Mouse (Mus musculus): ENCODE data around the gene Fkbp4.

The Fkbp4 gene

DNA sequence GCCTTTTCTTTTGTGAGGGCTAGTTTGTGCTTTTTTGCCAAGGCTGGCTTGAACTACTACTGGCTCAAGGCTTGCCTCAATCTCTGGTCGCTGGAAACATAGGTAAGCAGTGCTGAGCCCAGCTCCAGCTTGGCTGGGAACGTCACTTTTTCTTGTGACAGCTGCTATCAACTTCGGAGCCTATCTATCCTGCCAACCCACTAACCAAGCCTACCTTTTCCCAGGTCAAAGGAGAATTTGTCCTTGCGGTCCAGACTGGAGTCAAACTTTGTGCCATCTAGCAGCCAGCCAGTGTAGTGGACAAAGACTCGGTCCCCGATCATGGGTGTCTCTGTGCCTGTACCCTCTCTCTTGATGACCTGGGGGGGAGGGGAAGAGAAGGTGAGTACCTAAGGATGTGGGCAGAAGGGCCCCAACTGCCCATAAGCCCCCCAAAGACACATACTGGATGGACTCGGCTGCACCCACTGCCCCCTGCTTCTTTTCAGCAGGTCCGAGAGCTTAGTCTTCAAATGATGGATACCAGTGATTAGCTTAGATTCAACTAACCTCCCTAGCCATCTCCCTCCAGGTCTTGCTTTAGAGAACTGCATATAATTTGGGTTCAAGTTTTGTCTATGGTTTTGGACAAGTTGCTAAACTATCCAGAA is 2.0 kb downstream of the Fkbp4 start:
- no peak for DNase-seq

DNA sequence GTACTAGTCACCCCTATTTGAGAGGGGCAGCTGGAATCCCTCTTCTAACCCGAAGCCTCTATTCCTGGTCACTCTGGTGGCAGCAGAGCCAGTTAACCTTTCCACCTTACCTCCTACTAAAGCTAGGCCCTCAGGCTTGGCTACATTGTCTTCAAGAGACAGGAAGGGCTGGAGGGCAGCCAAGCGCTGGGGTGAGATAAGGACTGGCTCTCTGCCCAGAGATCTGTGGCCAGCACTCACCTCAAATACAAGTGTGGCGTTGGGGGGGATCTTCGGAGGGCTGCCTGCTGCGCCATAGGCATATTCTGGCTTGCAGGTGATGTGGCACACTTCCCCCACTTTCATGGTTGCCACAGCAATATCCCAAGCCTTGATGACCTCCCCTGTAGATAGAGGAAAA is 3.0 kb downstream of the Fkbp4 start:
- no peak for DNase-seq

DNA sequence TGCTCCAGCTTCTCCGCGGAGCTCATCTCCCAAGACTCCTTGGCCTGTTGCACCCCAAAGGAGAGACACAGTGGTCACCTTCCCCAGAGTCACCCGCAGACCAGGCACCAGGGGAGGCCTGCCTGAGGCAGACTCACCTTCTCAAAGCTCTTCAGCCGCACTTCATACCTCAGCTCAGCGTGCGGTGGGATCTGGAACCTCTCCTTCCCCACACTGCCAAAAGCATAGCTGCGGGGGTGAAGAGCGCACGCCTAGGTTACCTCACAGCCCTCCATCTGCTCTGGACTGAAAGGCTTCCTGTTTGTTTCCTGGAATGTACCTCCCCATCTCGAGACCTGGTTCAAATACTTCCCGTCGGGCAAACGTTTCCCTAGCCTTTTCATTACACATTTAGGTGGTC is 4.9 kb downstream of the Fkbp4 start:
- no peak for DNase-seq

DNA sequence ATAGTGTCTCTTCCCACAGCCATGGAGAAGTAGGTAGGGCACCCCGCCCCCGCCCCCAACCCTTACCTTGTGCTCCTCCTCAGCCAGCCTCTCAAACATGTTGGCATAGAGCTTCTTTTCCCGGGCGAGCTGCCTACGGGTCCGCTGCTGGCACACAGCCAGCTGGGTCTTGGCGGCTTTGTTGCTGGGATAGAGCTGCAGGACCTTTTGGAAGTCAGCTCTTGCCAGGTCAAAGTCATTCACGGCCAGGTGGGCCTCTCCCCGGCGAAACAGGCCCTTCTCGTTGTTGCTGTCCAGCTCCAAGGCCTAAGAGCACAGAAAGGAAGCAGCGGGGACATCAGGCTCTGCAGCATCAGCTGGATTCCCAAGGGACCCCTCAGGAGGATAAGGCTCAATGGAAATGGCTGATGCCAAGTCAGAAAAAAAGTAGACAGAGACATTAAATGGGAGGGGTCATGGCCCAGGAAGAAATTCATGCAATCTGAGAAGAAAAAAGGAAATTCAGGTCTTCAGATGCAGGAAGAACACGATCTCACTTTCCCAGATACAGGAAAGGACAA is 6.0 kb downstream of the Fkbp4 start:
- no peak for DNase-seq

DNA sequence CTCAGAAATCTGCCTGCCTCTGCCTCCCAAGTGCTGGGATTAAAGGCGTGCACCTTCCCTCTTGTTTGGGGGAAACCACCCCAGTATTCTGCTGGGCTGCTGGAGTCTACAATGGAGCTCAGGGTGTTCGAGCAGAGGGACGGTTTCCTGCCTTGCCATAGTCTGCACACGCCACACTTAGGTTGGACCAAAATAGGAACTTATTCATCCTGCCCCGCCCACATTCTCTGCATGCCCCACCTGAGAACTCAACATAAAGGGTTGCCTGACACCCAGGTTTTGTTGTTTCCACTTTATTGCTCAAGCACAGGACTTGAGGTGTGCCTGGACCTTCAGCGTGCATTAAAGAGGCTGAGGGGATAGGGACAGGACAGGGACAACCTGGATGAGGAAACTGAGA is 8.7 kb downstream of the Fkbp4 start:
- DNase-seq, result no peak

DNA sequence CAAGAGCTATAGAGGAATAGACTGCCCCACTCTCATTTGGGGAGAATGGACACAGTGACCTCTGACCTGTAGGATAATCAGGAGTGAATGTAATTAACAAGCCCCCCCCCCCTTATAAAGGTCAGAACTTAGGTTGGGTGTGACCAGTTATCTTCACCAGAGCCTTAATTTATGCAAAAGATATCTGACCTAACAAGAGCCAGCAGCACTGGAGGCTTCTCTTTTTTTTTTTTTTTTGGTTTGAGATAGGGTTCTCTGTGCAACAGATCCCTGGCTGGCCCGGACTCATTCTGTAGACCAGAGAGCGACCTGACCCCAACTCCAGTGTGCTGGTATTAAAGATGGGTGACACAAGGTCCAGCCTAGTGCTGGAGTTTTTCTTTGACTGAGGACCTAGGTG is 9.2 kb downstream of the Fkbp4 start:
- no peak for DNase-seq

DNA sequence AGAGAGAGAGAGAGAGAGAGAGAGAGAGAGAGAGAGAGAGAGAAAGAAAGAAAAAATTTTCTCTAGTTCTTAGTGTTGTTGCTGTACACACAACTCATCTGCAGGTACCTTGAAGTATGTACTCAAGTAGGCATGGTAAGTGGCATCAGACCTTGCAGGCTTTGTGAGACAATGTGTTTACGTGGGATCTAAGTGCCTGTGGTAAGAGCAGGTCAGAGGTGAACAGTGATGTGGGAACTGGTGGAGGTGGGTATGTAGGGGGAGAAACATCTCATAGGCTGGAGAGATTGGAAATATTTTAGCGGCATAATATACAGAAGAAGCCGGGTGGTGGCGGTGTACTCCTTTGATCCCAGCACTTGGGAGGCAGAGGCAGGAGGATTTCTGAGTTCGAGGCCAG is 10.9 kb downstream of the Fkbp4 start:
- no peak for DNase-seq

DNA sequence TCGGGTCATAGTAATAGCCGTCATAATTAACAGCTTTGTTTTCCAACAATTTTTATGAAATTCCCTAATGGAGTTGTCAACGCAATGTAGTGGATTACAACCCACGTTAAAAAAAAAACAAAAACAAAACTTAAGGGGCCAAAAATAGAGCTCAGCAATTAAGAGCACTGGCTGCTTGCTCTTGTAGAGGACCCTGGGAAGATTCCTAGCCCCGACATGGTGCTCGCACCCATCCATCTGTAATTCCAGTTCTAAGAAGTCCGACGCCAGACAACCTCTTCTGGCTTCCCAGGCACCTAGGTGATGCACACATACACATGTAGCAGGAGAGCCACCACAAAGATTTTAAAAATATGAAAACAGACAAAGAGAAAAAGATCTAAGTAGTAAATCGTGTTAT is 13.4 kb downstream of the Fkbp4 start:
- DNase-seq, result no peak

DNA sequence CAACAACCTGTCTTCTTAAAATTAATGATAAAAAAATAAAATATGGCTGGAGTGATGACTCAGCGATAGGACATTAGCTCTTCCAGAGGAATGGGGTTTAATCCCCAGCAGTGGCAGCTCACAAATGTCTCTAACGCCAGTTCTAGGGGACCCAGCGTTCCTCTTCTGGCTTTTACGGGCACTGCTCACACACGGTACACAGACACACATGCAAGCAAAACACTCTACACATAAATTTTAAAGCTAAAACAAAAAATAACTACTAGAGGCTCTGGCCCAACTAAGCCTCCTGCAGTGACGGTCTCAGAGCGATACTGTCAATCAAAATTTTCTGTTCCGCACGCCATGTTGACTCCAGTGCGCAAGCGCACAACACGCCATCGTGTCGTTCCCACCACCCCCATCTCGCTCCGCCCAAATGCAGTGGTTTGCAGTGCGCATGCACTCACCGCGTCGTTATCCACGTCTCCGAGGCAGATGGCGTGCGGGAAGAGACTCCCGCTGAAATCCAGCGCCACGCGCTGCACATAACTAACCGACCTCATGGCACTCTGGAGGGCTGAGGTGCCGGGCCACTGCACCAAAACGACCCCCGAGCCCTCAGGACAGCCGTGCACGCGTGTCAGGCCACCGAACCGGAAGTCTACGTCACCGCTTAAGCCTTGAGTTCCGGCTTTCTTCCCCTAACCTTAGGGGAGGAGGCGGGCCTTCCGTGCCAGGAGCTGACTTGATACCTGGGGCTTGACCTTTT is 14.0 kb downstream of the Fkbp4 start, which contains the start of gene Itfg2:
Itfg2 (minus strand) TSS at position 663 of the 751 bp plus-strand sequence.
- peak; percentile 96 to 97 for DNase-seq

DNA sequence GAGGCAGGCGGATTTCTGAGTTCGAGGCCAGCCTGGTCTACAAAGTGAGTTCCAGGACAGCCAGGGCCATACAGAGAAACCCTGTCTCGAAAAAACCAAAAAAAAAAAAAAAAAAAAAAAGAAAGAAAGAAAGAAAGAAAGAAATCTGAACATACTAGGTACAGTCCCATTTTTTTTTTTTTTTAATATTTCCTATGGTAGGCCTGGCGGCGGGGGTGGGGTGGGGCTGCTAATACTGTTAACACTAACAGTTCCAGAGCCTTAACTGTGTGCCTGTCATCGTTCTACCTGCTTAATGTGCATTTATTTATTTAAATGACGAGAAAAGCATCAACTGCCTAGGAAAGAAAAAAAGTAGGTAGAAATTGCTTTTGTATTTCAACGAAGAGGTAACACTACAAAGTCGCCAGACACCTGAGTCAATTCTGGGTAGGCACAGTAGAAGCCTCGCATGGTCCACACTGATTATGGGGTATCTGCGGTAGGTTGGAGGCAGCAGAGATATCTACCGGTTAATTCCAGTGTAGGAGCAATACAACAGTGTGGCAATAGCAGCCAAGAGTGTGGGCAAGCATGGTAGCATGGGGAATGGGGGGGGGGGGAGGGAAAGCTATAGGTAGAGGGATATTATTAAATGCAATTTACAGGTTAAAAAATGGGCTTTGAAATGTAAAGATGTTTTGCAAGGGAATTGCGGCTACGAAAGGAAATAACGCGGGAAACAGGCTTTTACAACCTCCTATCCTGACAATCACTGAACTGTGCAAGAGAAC is 14.8 kb downstream of the Fkbp4 start:
- no peak for DNase-seq

DNA sequence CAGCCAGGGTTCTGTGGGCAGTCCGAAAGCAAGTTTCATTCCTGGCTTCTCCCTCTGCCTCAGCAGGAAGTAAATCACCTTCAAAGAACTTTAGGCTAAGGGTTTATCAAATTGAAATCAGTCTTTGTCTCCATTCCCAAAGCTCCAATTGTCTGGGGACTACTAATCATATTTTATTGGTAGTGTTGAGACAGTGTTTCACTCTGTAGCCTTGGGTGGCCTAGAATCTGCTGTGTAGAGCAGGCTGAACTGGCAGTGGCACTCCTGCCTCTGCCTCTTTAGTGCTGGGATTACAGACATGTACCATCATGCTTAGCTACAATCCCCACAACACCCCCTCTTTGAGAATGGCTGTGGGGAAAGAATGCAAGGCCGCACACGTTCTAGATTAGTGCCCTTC is 17.0 kb downstream of the Fkbp4 start:
- no peak for DNase-seq

DNA sequence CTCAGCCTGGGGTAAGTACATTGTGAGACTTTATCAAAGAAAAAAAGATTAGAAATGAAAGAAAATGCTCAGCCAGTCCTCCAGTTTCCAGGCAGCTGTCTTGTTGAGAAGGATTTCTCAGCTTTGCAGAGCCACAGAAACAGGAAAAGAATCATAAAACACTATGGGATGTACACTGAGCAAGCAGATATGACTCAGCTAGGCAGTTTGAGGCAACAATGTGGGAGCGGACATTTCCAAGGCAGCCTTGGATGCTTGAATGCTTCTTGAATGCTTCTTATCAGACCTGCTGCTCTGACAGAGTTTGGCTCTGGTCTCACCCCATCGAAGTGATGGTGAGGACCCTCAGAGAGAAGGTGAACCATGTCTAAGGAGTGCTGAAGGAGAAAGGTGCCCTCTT is 17.4 kb downstream of the Fkbp4 start:
- no peak for DNase-seq

DNA sequence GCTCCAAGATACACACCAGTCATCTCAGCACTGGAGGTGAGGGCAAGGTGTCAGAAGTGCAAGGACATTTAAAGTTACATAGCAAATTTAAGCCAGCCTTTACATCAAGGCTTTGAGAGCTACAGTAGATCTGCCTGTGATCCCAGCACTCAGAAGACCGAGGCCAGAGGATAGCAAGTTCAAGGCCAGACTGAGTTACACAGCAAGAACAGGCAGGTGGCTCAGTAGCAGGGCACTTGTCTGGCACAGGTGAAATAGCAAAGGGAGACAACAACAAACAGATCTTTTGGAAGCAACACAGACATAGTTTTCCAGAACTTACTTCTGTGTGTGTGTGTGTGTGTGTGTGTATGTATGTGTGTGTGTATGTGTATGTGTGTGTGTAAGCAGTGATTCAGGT is 20.4 kb downstream of the Fkbp4 start:
- DNase-seq, result no peak

DNA sequence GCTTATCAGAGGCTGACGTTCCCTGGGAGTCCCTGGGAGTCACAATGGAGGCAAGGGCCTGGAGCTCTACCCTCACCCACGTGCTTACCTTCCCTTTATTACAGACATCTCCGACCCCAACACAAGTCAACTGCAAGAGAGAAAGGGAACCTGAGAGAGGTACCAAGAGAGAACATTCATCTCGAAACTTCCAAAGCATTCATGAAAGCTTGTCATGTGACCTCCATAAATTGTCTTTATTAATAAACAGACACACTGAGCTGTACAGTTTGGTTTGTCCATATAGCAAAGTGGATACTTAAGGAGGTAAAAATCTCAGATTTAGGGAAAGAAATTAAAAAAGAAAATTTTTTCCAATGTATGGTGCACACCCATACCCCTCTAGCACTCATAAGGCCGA is 22.3 kb downstream of the Fkbp4 start:
- no peak for DNase-seq

DNA sequence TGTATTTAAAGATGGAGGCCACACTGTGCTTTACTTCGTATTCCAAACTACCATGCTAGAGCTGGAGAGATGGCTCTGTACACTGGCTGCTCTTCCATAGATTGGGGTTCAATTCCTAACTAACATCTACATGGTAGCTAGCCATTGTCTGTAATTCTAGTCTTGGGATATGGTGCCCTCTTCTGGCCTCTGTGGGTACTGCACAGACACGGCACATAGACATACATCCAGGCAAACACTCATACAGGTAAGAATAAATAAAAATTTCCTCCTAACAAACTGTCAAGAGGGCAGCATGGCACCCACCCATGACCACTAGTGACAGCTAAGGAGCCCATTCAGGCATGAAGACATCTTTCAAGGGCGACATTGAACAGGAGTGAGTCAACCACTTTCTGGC is 27.4 kb downstream of the Fkbp4 start:
- peak; percentile 91 for DNase-seq

DNA sequence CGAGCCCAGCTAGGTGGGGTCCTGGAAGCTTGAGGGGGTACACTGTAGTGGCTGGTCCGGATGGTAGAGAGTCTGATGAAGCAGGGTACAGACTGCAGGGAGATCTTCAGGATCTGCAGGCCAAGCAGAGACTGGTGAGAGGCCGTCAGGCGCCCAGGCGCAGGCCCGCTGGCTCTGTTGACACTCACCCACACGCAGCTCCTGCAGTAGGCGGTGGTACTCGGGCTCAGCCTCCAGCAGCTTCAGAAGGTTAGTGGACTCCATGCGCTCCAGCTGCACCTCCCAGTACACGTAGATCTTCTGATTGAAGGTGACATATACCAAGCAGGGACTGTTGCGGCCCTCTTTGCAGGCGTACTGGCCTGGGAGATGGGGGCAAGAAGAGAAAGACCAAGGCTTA is 28.2 kb downstream of the Fkbp4 start:
- no peak for DNase-seq

DNA sequence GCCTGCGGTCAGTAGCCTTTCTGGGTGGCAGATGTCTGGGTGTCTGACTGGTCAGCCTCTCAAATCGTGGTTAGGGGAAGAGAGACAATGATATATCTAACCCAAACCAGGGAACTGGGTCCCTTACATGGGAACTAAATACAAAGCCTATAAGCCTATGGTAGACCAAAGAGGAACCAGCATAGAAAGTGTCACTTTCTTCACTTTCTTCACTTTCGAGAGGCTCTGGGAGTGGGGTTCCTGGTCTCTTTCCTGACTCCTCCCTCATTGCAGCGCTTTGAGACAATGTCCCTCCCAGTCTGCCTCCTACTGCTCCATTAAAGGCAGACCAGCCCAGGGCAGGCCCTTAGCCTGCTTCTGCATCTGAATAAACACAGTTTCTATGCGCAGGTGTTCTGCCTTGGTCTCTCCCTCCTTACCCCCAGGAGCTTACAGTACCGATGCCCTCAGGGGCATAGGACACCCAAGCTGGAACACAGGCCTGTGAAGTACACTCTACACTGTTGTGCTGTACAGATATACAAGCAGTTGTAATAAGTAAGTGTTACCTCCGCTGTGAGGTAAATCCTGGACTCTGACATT is 29.8 kb downstream of the Fkbp4 start:
- no peak for DNase-seq

DNA sequence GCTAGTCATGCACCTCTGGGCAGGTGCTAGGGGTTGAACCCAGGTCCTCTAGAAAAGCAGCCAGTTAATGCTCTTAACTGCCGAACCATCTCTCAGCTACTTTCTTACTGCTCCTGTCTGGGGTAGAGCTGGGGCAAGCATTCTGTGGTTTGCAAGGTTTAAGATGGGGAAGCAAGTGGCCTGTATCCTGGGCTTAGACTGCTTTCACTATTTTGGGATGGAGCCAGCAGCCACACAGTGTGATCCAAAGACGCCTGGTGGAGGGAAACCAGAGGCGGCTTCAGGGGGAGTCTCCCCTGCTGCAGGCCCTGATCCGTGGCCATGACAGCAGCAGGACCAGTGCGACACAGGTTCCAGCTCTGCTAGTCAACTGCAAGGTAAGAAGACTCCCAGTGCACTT is 33.8 kb downstream of the Fkbp4 start:
- no peak for DNase-seq

DNA sequence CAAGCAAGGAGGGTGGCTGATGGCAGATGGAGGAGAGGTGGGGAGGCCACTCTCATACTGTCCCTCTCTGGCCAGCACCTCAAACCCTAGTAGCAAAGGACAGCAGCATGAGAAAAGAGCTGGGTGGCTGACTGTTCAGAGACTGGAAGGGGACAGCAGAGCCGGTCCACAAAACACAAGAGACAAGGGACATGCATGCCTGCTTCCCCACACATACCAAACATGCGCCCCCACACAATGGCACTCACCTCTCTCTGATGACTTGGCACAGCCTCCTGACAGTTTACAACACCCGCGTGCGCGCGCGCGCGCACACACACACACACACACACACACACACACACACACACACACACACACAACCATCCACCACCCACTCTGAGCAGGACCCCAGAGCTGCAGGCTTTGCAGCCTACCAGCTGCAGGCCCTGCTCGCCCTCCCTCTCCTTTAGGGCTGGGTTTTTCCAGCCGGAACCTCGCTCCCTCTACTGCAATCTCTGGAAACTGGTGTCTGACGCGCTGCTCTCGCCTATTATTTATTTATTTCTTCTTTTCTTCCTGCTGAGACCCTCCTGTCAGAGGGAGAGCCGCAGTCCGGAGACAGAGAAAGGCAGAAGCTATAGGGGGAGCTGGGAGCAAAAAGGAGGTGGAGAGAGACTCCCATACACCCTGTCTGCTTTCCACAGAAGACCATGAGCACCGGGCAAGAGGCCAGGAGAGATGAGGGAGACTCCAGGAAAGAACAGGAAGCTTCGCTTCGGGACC is 38.9 kb downstream of the Fkbp4 start:
- no peak for DNase-seq

DNA sequence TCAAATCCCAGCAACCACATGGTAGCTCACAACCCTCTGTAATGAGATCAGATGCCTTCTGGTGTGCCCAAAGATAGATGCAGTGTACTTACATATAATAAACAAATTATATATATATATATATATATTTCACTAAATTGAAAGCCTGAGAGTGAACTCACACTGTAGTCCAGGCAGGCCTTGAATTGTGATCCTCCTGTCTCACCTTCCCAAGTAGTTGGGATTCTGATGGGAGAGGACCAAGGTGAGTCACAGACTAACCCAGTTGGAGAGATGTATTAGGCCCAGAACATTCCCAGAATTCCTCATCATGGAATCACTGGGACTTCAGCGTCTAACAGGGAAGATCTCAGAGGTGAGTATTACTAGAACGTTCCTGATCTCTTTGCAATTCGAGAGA is 39.5 kb downstream of the Fkbp4 start, which contains the start of gene Nrip2:
Nrip2 (plus strand) TSS at position 301 of the 400 bp plus-strand sequence.
- DNase-seq, result no peak

DNA sequence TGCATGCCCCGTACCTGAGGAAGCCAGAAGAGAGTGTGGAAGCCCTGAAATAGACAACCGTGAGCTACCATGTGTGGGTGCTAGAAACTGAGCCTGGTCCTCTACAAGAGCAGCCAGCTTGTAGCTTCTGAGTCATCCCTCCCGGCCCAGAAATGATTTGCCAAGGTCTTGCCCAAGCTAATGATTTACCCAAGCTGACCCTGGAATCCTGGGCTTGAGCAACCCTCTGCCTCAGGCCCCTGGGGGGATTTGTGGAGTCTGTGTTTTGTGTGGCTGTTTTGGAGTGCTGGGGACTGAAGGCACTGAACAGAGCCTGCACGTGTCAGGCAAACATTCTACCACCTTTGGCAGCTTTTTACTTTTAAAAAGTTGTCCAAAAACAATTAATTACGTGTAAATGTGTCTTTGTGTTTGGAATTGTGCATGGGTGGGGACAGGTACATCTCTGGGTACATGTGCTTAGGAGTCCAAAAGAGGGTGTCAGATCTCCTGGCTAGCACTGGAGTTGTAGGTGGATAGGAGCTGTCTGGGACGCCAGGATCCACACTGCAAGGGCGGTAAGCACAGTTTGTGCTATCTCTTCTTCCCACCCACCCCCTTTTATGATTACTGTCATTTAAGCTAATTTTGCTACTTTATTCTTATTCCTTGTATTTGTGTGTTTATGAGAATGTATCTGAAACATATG is 40.8 kb downstream of the Fkbp4 start:
- DNase-seq, result no peak

DNA sequence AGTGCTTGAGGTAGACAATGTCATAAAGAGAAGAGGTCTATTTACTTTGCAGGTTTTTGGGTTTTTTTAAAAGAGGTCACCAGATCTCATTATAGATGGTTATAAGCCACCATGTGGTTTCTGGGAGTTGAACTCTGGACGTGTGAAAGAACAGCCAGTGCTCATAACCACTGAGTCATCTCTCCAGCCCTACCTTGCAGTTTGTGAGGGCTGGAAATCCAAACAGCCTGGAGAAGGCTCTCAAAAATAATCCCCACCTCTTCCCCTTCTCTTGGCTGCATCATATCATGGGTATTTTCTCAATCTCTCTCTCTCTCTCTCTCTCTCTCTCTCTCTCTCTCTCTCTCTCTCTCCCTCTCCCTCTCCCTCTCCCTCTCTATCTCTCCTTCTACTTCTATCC is 47.8 kb downstream of the Fkbp4 start:
- DNase-seq, result no peak

Measured in B cell, adult 2 months (primary cell).